Mouse (Mus musculus) stomach, postnatal 0 days (tissue): ENCODE data around the gene Olfr64.

Source experiments
- CTCF ChIP-seq: IDR thresholded peaks from 2 replicates; pipeline ENCODE4 v1.5.1; 2016; ENCODE audit warnings: antibody characterized with exemption, low read depth, mild to moderate bottlenecking, moderate library complexity
- EP300 ChIP-seq: optimal IDR thresholded peaks from 2 replicates; pipeline ENCODE3; 2016; ENCODE audit warnings: antibody characterized with exemption

GRCm38 (mm10) chr7:103860855-103861254, 33.4 kb downstream of the Olfr64 start:
- TF ChIP-seq CTCF = no peak
- TF ChIP-seq EP300 = no peak
